Mouse (Mus musculus): Measurements from ENCODE around the gene 4930544D05Rik. TPM values are rescaled to one million over a fixed set of nuclear protein-coding genes. Genes with fewer than 3 reads are reported as not detected.
A peak's percentile ranks its signal among the peaks of the same experiment; 100 is the strongest.

The 4930544D05Rik gene
- polyA plus RNA-seq, 1 experiment from 2014 or later = not detected

- H3K36me3 ChIP-seq = peaks cover 49% of the 10 kb centered on the region
- peak overlapping the region; percentile 97 for H3K27ac ChIP-seq
- peak overlapping the region; percentile 99 for H3K4me3 ChIP-seq
- peaks cover 57% of the 10 kb centered on the region for H3K4me1 ChIP-seq
- DNase-seq (ENCODE audit: low spot score) = peak; percentile 84
- H3K27me3 ChIP-seq (ENCODE audit: low read depth, poor library complexity, severe bottlenecking) = no peaks in the 10 kb centered on the region
- no peaks in the 10 kb centered on the region for H3K9me3 ChIP-seq (replicated peaks)
- WGBS = 2% methylated on average over 16 of the region's 16 CpGs
These were observed 40.8 kb downstream of the 4930544D05Rik start for GRCm38 (mm10) chr11:70656456-70656927.

- peak within 1 kb of the TSS; percentile 99 for H3K4me3 ChIP-seq
- H3K4me1 ChIP-seq = peaks cover 53% of the 10 kb centered on the region
These were observed 41.3 kb downstream of the 4930544D05Rik start, which contains the start of gene Eno3 for GRCm38 (mm10) chr11:70656964-70657363. Gene Eno3 (plus strand): TSS chr11:70657202.

GRCm38 (mm10) chr11:70657573-70657972 lies 41.9 kb downstream of the 4930544D05Rik start:
- peaks cover 49% of the 10 kb centered on the region for H3K36me3 ChIP-seq
- no peaks in the 10 kb centered on the region for H3K9me3 ChIP-seq (replicated peaks)
- peaks cover 47% of the 10 kb centered on the region for H3K4me1 ChIP-seq
- H3K4me3 ChIP-seq = peak overlapping the region; percentile 99
- WGBS = 51% methylated on average over 6 of the region's 6 CpGs
- no peak for DNase-seq (ENCODE audit: low spot score)
- H3K27ac ChIP-seq = peak overlapping the region; percentile 97
- H3K27me3 ChIP-seq (ENCODE audit: low read depth, poor library complexity, severe bottlenecking) = no peaks in the 10 kb centered on the region

More at GRCm38 (mm10) chr11:70656964-70657363, 41.3 kb downstream of the 4930544D05Rik start, which contains the start of gene Eno3:
- WGBS = 3% methylated on average over 3 of the region's 3 CpGs
- DNase-seq (ENCODE audit: low spot score) = peak; percentile 65
- Histone ChIP-seq H3K9me3 (replicated peaks) (no peaks in the 10 kb centered on the region), H3K27me3 (ENCODE audit: low read depth, poor library complexity, severe bottlenecking) (no peaks in the 10 kb centered on the region), H3K36me3 (peaks cover 49% of the 10 kb centered on the region), H3K27ac (peak within 1 kb of the TSS; percentile 97)

- peak overlapping the region; percentile 97 for H3K27ac ChIP-seq
- 59% methylated on average over 9 of the region's 9 CpGs for WGBS
- peak overlapping the region; percentile 99 for H3K4me3 ChIP-seq
- H3K9me3 ChIP-seq (replicated peaks) = no peaks in the 10 kb centered on the region
- peaks cover 49% of the 10 kb centered on the region for H3K36me3 ChIP-seq
- peaks cover 42% of the 10 kb centered on the region for H3K4me1 ChIP-seq
- DNase-seq (ENCODE audit: low spot score) = no peak
- no peaks in the 10 kb centered on the region for H3K27me3 ChIP-seq (ENCODE audit: low read depth, poor library complexity, severe bottlenecking)
These were observed 42.3 kb downstream of the 4930544D05Rik start for GRCm38 (mm10) chr11:70657991-70658390.

- DNase-seq (ENCODE audit: low spot score) = no peak
- no peaks in the 10 kb centered on the region for H3K27me3 ChIP-seq (ENCODE audit: low read depth, poor library complexity, severe bottlenecking)
- 85% methylated on average over 5 of the region's 5 CpGs for WGBS
- H3K36me3 ChIP-seq = peaks cover 50% of the 10 kb centered on the region
- H3K4me3 ChIP-seq = 0 out of 2 replicates have a peak overlapping the region, but pooled peaks have one; percentile 99
- peaks cover 42% of the 10 kb centered on the region for H3K4me1 ChIP-seq
- H3K9me3 ChIP-seq (replicated peaks) = no peaks in the 10 kb centered on the region
- H3K27ac ChIP-seq = peak overlapping the region; percentile 97
These were observed 42.9 kb downstream of the 4930544D05Rik start for GRCm38 (mm10) chr11:70658521-70658920.

- Histone ChIP-seq H3K4me1 (peaks cover 42% of the 10 kb centered on the region), H3K36me3 (peaks cover 52% of the 10 kb centered on the region), H3K27ac (peak overlapping the region; percentile 97), H3K4me3 (no peak overlapping the region), H3K27me3 (ENCODE audit: low read depth, poor library complexity, severe bottlenecking) (no peaks in the 10 kb centered on the region), H3K9me3 (replicated peaks) (no peaks in the 10 kb centered on the region)
- no peak for DNase-seq (ENCODE audit: low spot score)
- WGBS = 75% methylated on average over 8 of the region's 8 CpGs
These were observed 43.3 kb downstream of the 4930544D05Rik start for GRCm38 (mm10) chr11:70658942-70659341.

- Histone ChIP-seq H3K4me3 (no peak overlapping the region), H3K4me1 (peaks cover 36% of the 10 kb centered on the region), H3K27me3 (ENCODE audit: low read depth, poor library complexity, severe bottlenecking) (no peaks in the 10 kb centered on the region), H3K9me3 (replicated peaks) (no peaks in the 10 kb centered on the region), H3K27ac (no peak overlapping the region), H3K36me3 (peaks cover 68% of the 10 kb centered on the region)
- WGBS = 88% methylated on average over 8 of the region's 8 CpGs
- no peak for DNase-seq (ENCODE audit: low spot score)
These were observed 44.9 kb downstream of the 4930544D05Rik start for GRCm38 (mm10) chr11:70660571-70660970.

GRCm38 (mm10) chr11:70663101-70663500 lies 47.5 kb downstream of the 4930544D05Rik start:
- Histone ChIP-seq H3K4me1 (peaks cover 28% of the 10 kb centered on the region), H3K9me3 (replicated peaks) (no peaks in the 10 kb centered on the region), H3K4me3 (no peak overlapping the region), H3K36me3 (peaks cover 87% of the 10 kb centered on the region), H3K27ac (no peak overlapping the region), H3K27me3 (ENCODE audit: low read depth, poor library complexity, severe bottlenecking) (no peaks in the 10 kb centered on the region)
- no peak for DNase-seq (ENCODE audit: low spot score)
- WGBS = 95% methylated on average over 8 of the region's 8 CpGs

- no peak for DNase-seq (ENCODE audit: low spot score)
- Histone ChIP-seq H3K9me3 (replicated peaks) (no peaks in the 10 kb centered on the region), H3K27ac (no peak overlapping the region), H3K27me3 (ENCODE audit: low read depth, poor library complexity, severe bottlenecking) (no peaks in the 10 kb centered on the region), H3K4me3 (no peak overlapping the region), H3K4me1 (peaks cover 22% of the 10 kb centered on the region), H3K36me3 (peaks cover 85% of the 10 kb centered on the region)
- WGBS = 97% methylated on average over 6 of the region's 6 CpGs
These were observed 48.3 kb downstream of the 4930544D05Rik start for GRCm38 (mm10) chr11:70663957-70664356.

GRCm38 (mm10) chr11:70664741-70665140 lies 49.1 kb downstream of the 4930544D05Rik start:
- 93% methylated on average over 9 of the region's 9 CpGs for WGBS
- H3K36me3 ChIP-seq = peaks cover 77% of the 10 kb centered on the region
- no peak overlapping the region for H3K4me3 ChIP-seq
- no peak for DNase-seq (ENCODE audit: low spot score)
- no peak overlapping the region for H3K27ac ChIP-seq
- no peaks in the 10 kb centered on the region for H3K27me3 ChIP-seq (ENCODE audit: low read depth, poor library complexity, severe bottlenecking)
- H3K9me3 ChIP-seq (replicated peaks) = no peaks in the 10 kb centered on the region
- peaks cover 20% of the 10 kb centered on the region for H3K4me1 ChIP-seq

Other genes with a start within 250 kb of the 4930544D05Rik start
- gene Pelp1, start 205.8 kb upstream of the 4930544D05Rik start, polyA plus RNA-seq (2016; fragmentation: Nextera tagmentation; extraction: Ambion mirVana) = 63.0 and 65.1 TPM in 2 replicates
- 24.6 and 25.5 TPM in 2 replicates for gene Arrb2, start 183.2 kb upstream of the 4930544D05Rik start, polyA plus RNA-seq (2016; fragmentation: Nextera tagmentation; extraction: Ambion mirVana)
- 48.4 and 51.5 TPM in 2 replicates for gene Med11, start 163.9 kb upstream of the 4930544D05Rik start, polyA plus RNA-seq (2016; fragmentation: Nextera tagmentation; extraction: Ambion mirVana)
- gene Zmynd15, start 156.4 kb upstream of the 4930544D05Rik start, polyA plus RNA-seq (2016; fragmentation: Nextera tagmentation; extraction: Ambion mirVana) = 0.09 TPM in 1 of 2 replicates, not detected in the other
- gene Cxcl16, start 155.9 kb upstream of the 4930544D05Rik start, polyA plus RNA-seq (2016; fragmentation: Nextera tagmentation; extraction: Ambion mirVana) = 0.49 TPM in 2 replicates
- gene Tm4sf5, start 110.6 kb upstream of the 4930544D05Rik start, polyA plus RNA-seq (2016; fragmentation: Nextera tagmentation; extraction: Ambion mirVana) = 0.98 and 1.2 TPM in 2 replicates
- gene Vmo1, start 101.2 kb upstream of the 4930544D05Rik start, polyA plus RNA-seq (2016; fragmentation: Nextera tagmentation; extraction: Ambion mirVana) = 0.30 TPM in 1 of 2 replicates, not detected in the other
- gene Gltpd2, start 96.7 kb upstream of the 4930544D05Rik start, polyA plus RNA-seq (2016; fragmentation: Nextera tagmentation; extraction: Ambion mirVana) = 0.16 and 0.19 TPM in 2 replicates
- 1,140 and 1,215 TPM in 2 replicates for gene Psmb6, start 90.5 kb upstream of the 4930544D05Rik start, polyA plus RNA-seq (2016; fragmentation: Nextera tagmentation; extraction: Ambion mirVana)
- not detected in 2 replicates for gene Gm40193, start 82.9 kb upstream of the 4930544D05Rik start, polyA plus RNA-seq (2016; fragmentation: Nextera tagmentation; extraction: Ambion mirVana)
- 1.4 and 2.0 TPM in 2 replicates for gene Pld2, start 75.8 kb upstream of the 4930544D05Rik start, polyA plus RNA-seq (2016; fragmentation: Nextera tagmentation; extraction: Ambion mirVana)
- 15.1 and 17.2 TPM in 2 replicates for gene Mink1, start 53.0 kb upstream of the 4930544D05Rik start, polyA plus RNA-seq (2016; fragmentation: Nextera tagmentation; extraction: Ambion mirVana)
- gene Chrne, start 3.4 kb downstream of the 4930544D05Rik start, polyA plus RNA-seq (2016; fragmentation: Nextera tagmentation; extraction: Ambion mirVana) = not detected in 2 replicates
- gene Gp1ba, start 23.3 kb downstream of the 4930544D05Rik start, polyA plus RNA-seq (2016; fragmentation: Nextera tagmentation; extraction: Ambion mirVana) = 0.18 and 0.75 TPM in 2 replicates
- gene Rnf167, start 31.4 kb downstream of the 4930544D05Rik start, polyA plus RNA-seq (2016; fragmentation: Nextera tagmentation; extraction: Ambion mirVana) = 85.0 and 104 TPM in 2 replicates
- gene Slc25a11, start 31.6 kb downstream of the 4930544D05Rik start, polyA plus RNA-seq (2016; fragmentation: Nextera tagmentation; extraction: Ambion mirVana) = 136 and 160 TPM in 2 replicates
- 2,132 and 2,568 TPM in 2 replicates for gene Pfn1, start 38.8 kb downstream of the 4930544D05Rik start, polyA plus RNA-seq (2016; fragmentation: Nextera tagmentation; extraction: Ambion mirVana)
- 67.8 and 75.6 TPM in 2 replicates for gene Eno3, start 41.4 kb downstream of the 4930544D05Rik start, polyA plus RNA-seq (2016; fragmentation: Nextera tagmentation; extraction: Ambion mirVana)
- 182 and 196 TPM in 2 replicates for gene Spag7, start 53.6 kb downstream of the 4930544D05Rik start, polyA plus RNA-seq (2016; fragmentation: Nextera tagmentation; extraction: Ambion mirVana)
- 8.9 and 11.6 TPM in 2 replicates for gene Camta2, start 72.3 kb downstream of the 4930544D05Rik start, polyA plus RNA-seq (2016; fragmentation: Nextera tagmentation; extraction: Ambion mirVana)
- 1.1 and 1.2 TPM in 2 replicates for gene Inca1, start 84.3 kb downstream of the 4930544D05Rik start, polyA plus RNA-seq (2016; fragmentation: Nextera tagmentation; extraction: Ambion mirVana)
- gene Kif1c, start 84.7 kb downstream of the 4930544D05Rik start, polyA plus RNA-seq (2016; fragmentation: Nextera tagmentation; extraction: Ambion mirVana) = 2.0 and 2.2 TPM in 2 replicates
- 3.0 and 5.1 TPM in 2 replicates for gene Zfp3, start 148.4 kb downstream of the 4930544D05Rik start, polyA plus RNA-seq (2016; fragmentation: Nextera tagmentation; extraction: Ambion mirVana)
- gene Scimp, start 196.7 kb downstream of the 4930544D05Rik start, polyA plus RNA-seq (2016; fragmentation: Nextera tagmentation; extraction: Ambion mirVana) = 0.18 TPM in 1 of 2 replicates, not detected in the other
- gene Rabep1, start 228.9 kb downstream of the 4930544D05Rik start, polyA plus RNA-seq (2016; fragmentation: Nextera tagmentation; extraction: Ambion mirVana) = 28.1 and 33.1 TPM in 2 replicates

All from limb, embryonic 10.5 days (tissue).